Mouse (Mus musculus): ENCODE measurements around the gene Olfr545.
A peak's percentile ranks its signal among the peaks of the same experiment; 100 is the strongest.

The Olfr545 gene

DNA sequence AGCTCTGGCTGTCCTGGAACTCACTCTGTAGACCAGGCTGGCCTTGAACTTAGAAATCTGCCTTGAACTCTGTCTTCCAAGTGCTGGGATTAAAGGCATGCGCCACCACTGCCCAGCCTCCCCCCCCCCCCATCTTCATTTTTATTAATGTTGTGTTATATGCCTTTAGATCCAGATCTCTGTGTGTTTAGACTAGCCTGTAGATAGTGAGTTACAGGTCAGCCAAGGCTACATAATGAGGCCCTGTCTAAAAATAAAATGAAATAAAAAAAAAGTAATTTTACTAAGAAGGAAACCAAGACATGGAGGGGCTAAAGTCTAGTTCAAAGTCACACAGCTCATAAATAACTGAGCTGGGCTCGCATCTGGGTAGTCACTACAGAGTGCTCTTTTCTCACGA lies 20.4 kb downstream of the Olfr545 start:
- DNase-seq (ENCODE audit: low spot score): no peak

DNA sequence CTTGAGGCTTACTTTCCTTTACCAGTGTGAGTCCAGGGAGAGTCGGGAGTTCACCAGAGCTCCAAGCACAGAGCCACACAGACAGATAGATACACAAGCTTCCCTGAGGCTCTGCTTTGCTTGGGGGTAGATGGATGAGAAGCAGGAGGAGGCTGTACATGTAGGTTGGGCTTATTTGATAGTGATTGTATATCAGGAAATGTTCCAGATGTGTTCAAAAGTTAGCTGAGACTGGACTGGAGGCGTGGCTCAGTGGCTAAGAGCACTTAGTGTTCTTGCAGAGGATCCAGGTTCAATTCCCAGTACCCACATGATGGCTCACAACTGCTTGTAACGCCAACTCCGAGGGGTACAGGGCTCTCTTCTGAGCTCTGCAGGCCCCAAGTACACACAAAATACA lies 20.9 kb downstream of the Olfr545 start:
- DNase-seq (ENCODE audit: low spot score): no peak

DNA sequence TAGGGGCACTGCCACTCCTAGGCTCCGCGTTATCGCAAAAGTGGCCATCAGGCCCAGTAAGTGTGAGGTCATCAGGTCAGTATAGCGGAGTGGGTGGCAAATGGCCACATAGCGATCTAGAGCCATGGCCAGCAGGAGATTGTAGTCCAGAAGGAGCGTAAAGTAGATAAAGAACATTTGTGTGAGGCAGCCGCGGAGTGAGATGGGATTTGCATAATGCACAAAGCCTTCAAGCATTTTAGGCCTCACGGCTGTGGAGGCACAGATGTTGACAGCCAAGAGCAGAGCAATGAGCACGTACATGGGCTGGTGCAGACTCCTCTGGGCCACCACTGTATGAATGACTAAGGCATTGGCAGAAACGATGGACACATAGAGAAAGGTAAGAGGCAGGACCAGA lies 22.0 kb downstream of the Olfr545 start:
- no peak for DNase-seq (ENCODE audit: low spot score)

DNA sequence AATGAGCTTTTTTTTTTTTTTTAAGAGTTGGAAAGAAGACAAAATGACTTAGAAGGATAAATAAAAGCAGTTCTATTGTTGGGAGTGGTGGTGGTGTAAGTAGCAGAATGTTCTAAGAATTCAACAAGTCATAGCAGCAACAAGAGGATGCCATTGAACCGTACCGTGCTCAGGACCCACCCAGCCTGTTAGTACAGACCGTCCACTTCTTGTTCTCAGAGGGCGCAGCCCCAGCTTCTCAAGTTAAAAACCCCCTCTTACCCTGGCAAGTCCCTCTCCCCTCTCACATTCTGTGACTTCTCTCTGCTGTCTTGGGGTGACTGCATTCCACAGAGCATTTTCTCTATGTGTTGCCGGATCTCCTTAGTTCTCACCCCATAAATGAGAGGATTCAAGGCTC lies 22.8 kb downstream of the Olfr545 start:
- no peak for DNase-seq (ENCODE audit: low spot score)

DNA sequence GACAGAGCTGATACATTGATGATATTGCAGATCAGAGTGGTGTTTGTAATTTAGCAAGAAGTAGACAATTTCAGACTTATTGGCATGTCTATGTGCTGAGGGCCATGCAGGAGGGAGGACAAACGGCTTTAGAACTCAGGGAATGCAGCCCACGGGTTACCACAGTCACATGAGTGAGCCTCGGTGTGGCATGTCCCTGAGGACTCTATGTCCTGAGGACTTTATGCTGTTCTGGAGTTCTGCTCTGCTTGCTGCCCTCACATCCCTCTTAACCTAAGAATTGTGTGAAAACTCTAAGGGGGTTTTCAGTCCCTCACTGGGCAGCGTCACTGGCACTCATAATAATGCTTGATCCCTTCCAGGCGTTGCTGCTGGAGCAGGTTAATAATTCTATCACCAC lies 26.7 kb downstream of the Olfr545 start:
- no peak for DNase-seq (ENCODE audit: low spot score)

DNA sequence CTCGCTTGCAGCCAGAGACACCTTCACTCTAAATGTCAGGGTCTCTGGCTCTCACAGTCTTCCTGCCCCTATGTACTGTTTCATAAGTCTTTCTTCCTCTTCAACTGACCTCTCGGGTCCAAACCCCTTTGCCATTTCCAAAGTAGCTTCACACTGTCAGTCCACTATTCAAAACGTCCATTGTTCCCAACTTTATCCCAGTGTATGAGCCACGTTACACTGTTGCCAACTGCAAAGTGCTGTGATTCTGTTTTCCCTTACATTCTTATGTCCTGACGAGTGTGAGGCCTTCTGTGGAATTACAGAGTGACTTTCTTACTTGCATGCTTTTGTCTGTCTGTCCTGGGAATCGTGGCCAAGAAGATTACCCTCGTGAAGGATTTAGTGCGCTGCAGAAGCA lies 31.8 kb downstream of the Olfr545 start:
- no peak for DNase-seq (ENCODE audit: low spot score)

DNA sequence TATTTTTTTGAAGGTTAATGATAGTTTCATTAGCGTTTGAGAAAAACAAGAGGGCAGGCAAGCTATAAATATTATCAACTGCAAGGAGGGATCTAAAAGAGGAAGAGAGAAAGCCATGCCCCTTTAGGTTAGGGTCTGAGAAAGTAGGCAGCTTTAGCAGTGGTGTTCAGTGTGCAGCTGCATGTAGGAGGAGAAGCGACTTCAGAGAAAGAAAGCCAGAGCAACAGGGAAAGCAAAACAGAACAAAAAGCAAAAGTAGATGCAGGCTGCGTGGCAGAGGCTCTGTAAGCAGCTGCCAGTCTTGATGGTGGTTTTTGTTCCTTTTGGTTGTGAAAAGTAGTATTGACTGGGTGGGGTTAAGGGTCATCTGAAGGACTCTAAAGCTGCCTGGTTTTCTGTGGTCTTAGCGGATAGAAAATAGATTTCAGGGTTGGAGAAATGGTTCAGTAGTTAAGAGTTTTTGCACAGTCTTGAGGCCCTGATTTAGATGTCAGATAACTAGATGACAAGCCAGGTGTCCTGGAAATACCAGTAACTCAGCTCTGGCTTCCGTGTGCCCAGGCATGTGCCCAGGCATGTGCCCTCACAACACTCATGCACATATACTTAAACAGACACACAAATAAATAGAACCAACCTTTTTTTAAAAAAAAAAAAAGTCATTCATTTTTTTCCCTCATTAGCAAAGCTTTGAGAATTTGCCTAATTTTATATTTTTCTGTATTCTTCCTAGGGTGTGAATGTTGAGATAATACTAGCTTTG lies 40.6 kb downstream of the Olfr545 start:
- DNase-seq (ENCODE audit: low spot score): no peak

DNA sequence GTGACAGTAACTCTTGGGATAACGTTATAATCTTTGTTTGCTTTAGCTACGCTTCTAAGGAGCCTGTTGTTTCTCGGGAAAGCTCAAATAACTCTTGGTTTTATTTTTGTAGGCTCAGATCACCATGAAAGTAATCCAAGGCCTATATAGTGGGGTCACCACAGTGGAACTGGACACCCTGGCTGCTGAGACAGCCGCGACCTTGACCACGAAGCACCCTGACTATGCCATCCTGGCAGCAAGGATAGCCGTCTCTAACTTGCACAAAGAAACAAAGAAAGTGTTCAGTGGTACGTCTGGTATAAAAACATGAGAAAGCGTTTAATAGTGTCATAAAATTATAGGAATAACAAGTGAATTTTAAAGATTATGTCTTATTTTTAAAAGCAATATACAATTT lies 52.9 kb downstream of the Olfr545 start:
- DNase-seq (ENCODE audit: low spot score): no peak

DNA sequence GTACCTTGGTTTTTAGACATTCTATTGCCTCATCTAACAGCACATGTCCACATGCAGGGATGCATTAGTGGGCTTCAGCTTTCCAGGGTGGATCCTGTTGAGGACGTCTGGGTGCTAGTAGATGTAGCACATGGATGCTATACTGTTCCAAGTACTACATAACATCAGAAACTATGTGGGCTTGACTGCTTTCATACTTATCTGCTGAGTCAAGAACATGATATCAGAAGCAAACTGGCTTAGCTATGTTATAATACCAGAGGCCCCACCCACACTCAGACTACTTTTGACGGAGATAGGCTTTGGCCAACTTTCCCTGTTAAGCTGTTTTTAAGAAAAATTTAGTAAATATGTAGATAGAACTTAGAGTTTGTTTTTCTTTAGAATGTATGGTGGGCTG lies 55.1 kb downstream of the Olfr545 start:
- no peak for DNase-seq (ENCODE audit: low spot score)

DNA sequence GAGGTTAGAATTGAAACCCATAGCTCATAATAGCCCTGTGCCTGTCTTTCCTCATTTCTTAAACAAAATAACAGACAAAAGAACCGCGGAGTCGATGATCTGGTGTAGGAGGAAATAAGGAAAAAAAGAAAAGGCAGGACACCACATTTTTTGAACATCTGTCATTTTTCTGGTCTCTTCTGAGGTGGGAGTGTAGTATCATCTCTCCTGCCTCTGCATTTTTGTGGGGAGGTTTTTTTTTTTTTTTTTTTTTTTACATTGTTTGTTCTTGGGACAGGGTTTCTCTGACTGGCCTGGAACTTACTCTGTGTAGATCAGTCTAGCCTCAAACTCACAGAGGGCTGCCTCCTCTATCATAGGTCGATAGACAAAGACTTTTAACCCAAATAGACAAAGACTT lies 56.9 kb downstream of the Olfr545 start:
- peak; percentile 23 for DNase-seq (ENCODE audit: low spot score)

DNA sequence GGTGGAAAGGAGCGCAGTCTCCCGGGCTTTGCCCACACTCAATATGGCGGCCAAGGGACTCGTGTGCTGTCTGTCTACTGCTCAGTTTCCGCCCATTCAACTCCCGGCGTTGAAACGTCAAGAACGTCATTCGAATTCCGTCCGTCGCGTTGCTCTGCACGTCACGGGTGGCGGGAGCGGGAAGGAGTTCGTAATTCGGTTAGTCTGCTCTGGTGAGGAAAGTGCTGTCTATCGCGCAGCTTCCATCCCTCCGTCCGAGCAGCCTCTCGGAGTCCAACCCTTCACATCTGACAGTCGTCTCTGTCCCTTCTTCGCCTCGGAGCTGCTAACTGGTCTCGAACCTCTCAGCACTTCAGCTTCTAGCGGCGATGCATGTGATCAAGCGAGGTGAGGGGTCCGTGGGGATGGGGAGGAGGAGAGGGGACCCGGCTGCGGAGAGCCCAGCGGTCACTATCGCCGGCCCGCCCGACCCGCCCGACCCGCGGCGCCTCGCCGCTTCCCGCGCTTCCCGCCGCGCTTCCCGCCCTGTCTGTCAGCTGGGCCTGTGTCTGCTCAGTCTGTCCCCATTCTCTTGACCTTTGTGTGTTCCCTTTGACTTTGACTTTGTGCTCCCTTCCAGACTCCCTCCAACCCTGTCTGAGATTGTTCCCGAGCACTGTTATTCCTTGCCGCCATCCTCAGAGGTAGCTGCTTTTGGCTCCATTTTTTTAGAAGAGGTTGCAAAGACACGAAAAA lies 57.5 kb downstream of the Olfr545 start, which contains the start of gene Rrm1:
Gene Rrm1 (plus strand): TSS at position 39 of the 735 bp plus-strand sequence.
- peak; percentile 98 for DNase-seq (ENCODE audit: low spot score)
